Mouse (Mus musculus): ENCODE results near the gene Pnrc1. TPM values are rescaled to one million over a fixed set of nuclear protein-coding genes. Genes with fewer than 3 reads are reported as not detected.

Pnrc1 gene
- total RNA-seq, 2 experiments from 2014 or later = 86.4 to 125 TPM

DNA sequence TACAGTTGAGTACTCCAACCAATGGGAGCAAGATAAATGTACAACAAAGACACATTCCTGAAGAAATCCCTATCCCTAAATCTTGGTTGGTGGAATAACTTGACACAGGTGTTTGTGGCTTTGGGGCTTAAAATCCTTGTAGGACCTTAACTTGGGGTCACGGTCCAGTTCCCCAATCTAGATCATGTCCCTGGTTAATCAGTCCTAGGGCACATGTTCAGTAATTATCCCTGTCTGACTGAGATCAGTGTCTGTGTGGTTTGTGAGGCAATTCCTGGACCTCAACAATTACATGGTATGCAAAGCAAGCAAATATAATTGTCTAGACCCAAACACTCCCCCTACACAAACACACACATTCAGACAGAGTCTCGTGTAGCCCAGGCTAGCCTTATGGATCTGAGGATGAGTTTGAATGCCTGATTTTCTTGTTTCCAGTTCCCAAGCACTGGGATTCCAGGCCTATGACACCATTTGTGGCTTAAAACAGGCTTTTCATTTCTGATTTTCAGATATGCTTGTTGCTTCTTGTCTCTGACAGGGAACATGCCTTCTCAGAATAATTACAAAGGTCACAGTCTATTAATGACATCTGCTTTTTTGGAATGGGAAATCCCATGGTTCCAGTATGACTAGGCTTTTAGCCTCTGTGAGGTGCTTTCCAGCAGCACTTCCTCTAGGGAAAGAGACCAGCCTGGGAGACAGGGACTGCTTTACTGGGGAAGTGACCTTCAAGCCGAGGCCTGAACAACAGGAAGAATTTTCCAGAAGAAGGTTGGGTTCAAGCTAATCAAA is 7.9 kb downstream of the Pnrc1 start:
- intact Hi-C loops (cut with DNase I; ENCODE audit: low total_unique reads) = no loop called here
- no peak for DNase-seq

DNA sequence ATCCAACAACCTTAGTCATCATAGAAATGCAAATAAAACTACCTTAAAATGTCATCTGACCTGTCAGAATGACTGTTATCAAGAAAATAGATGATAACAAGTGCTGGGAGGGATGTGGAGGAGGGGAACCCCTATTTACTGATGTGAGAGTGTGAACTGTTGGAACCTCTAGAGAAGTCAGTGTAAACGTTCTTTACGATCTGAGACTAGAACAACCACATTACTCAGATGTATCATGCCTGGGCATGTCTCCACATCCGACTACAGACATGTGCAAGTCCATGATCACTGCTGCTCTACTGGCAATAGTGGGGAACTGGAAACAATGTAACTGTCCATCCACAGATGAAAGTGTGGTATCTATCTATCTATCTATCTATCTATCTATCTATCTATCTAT is 16.5 kb downstream of the Pnrc1 start:
- intact Hi-C loops (cut with DNase I; ENCODE audit: low total_unique reads) = no loop called here
- DNase-seq = no peak

DNA sequence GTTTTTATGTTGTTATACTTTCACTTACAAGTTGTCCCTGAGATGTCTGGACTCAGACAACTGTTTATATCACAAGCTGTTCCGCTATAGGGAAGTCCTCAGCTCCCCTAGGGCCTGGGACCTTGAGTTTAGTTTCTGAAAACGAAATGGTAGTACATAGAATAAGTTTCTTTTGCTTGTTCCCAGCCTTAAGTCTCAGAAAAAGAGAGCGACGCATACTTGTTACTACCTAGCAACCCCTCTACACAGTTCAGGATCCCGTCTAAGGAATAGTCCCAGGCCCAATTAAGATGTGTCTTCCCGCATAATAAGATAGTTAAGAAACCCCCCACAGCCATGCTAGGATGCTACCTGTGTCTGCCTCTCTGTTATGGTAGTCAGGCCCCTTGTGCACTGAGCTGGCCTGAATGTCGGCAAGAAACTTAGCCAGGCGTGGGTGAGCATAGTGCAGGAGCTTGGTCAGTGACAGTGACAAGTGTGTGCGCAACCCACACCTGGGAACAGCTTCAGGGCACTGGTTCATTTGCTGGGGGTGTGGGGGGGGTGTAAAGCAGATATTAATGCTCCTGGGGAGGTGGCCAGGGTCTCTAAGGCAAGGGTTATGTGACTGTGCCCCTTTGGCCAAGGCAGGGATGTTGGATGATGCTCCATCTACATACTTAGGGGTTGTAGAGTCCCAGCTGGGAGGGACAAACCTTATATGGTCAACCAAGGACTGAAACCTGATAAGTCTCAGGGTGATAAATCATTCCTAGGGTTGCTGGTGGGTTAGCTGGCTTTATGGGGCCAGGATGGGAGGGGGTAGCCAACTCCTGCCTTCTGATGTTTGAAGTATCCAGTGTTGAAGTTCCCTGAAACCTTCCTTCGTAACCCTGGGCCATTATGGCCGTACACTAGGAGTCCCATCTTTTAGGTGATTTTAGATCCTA is 19.3 kb downstream of the Pnrc1 start:
- DNase-seq = no peak
- intact Hi-C loops (cut with DNase I; ENCODE audit: low total_unique reads) = no loop called here

DNA sequence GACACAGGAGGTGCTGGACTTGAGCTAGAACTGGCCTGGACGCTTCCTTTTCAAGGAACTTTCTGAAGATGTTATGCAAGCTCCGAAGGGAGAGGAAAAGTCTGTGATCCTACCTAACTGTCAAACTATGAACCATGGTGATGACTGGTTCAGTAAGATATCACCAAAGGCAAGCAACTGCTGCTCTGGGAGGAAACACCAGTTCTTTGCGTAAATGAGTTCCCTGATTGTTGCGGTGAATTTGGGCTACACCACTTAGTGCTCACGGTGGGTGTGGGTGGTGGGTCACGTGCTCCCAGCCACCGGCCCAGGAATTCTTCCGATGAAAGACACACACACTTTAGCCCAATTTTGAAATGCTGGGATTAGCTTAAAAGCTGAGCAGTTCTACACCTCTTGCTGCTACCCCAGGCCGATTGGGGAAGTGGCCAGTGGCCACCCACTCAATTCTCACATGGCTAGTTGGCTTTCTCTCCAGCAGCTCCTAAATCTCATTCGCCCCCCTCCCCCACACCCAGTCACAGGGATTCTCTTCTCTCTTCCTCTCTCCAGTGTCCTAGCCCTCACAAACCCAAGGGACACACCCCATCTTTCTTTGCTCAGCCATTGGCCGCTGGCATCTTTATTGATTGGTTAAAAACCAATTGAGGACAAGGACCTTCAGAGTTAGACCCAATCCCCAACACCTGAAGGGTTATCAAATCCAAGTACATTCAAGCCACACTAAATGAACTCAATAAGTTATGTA is 24.8 kb downstream of the Pnrc1 start:
- DNase-seq = no peak
- intact Hi-C loops (cut with DNase I; ENCODE audit: low total_unique reads) = no loop called here

DNA sequence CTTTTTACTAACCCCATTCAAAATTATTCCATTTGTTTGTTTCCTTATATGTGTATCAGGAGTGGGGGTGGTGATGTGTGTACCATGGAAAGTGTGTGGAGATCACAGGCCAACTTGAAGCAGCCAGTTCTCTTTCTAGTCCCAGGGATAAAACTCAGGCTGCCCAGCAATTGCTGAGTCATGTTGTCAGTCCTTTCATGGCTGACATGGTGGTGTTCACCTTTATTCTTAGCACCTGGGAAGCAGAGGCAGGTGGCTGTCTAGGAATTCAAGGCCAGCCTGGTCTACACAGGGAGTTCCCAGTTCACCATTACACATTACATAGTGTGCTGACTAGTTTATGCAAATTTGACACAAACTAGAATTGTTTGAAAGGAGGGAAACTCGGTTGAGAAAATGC is 27.1 kb downstream of the Pnrc1 start:
- intact Hi-C loops (cut with DNase I; ENCODE audit: low total_unique reads) = no loop called here
- no peak for DNase-seq

DNA sequence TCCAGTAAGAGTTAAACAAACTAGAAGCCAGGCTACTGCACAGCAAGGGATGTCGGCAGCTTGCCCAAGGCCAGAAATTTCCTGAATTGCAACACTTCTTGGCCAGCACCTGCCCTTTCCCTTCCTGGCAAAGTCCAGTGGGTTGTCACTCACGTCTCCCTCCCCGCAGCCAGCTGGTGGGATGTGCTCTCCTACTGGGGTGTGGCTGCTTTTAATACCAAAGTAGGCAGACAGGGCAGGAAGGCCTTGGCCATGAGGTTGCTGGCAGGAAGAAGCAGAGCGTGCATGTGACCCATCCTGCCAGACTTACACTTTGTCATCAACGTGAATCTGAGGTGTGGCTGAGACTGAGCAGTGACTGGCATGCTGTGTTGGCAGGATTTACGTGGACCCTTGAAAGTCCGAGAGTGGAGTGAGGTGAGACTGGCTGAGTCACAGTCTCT is 28.6 kb downstream of the Pnrc1 start:
- intact Hi-C loops (cut with DNase I; ENCODE audit: low total_unique reads) = no loop called here
- DNase-seq = peak; percentile 92

DNA sequence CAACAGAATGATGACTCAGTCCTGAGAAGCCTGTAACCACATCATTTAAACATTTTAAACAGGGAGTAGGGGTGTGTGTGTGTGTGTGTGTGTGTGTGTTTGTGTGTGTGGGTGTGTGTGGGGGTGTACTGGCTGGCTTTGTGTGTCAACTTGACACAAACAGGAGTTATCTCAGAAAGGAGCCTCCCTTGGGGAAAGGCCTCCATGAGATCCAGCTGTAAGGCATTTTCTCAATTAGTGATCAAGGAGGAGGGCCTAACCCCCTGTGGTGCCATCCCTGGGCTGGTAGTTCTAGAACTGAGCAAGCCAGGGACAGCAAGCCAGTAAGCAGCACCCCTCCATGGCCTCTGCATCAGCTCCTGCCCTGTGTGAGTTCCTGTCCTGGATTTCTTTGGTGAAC is 29.7 kb downstream of the Pnrc1 start:
- intact Hi-C loops (cut with DNase I; ENCODE audit: low total_unique reads) = no loop called here
- no peak for DNase-seq

DNA sequence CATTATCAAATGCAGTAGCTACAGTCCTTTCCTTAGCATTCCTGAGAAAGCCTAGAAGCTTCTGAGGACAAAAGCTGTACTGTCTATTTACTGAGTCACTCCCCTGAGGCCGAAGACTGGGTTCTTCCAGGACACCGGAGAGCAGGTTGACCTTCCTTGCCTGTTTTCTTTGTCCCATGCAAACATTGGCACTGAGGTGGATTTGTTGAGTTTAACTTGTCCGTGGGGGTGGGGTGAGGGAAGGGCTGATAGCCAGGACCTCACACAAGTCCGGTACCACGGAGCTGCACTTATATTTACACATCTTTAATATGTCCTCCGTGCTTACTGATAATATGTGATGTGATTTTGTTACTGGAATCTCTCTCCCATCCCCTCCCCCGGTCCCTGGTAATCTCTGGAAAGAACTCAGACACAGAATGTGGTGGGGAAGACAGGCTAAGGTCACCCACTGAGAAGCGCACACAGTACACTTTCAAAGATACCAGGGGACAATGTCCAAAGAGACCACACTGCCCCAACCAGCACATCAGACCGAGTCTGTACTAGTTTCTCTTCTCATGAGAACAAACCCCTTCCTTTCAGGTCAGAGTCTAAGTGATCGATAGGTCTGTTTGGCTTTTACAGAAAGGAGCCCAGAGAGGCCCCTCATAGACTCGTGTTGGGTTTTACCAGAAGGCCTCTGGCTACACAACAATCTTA is 32.5 kb downstream of the Pnrc1 start:
- intact Hi-C loops (cut with DNase I; ENCODE audit: low total_unique reads) = no loop called here
- DNase-seq = no peak

DNA sequence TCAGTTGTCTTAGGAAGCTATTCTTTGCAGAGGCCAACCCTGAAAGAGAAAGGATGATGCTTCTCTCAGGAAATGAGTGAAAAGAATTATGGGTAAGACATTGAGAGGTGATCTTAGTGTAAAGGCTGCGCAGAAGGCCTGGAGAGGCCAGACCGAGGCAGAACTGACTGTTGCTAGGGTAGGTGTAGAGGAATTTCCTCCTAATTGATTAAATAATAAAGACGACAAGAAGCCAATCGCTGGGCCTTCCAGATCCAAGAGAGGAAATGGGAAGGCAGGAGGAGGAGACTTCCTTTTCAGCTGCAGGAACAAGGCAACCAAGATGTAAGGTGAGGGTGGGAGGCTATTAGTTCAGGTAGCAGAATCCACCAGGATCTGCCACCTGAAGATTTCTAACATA is 35.3 kb downstream of the Pnrc1 start:
- DNase-seq = no peak
- intact Hi-C loops (cut with DNase I; ENCODE audit: low total_unique reads) = no loop called here

DNA sequence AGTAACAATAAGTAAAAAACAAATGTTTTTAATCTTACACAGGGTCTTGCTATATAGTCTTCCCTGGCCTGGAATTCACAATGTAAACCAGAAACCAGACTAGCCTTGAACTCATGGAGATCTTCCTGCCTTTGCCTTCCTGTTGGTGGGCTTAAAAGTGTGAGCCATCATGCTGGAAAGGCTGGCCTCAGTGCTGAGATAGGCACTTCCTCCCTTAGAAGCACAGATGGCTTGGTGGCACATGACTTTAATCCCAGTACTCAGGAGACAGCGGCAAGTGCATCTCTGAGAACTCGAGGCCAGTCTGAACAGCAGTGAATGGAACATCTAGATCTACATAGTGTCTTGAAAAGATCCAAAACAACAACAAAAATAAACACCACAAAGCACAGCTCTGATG is 39.1 kb downstream of the Pnrc1 start:
- intact Hi-C loops (cut with DNase I; ENCODE audit: low total_unique reads) = no loop called here
- DNase-seq = no peak

DNA sequence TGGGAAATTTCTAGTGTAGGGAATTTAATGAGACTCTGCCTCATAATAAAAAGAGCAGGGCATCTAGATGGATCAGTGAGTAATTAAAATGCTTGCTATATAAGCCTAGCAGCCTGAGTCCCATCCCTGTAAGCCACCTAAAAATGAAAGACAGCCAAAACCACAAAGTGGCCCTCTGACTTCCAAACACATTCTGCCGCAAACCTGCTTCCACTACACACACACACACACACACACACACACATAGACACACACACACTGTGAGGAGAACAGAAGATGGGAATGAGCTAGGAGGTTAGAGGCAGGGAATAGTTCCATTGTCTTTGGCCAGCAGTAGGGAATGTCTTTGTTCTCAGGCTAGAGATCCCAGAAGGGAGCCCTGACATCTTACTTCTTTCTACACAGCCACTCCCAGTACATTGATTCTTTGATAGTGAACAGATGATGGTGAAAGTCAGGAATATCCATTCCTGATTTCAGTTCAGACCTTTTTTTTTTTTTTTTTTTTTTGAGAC is 40.2 kb downstream of the Pnrc1 start:
- no peak for DNase-seq
- intact Hi-C loops (cut with DNase I; ENCODE audit: low total_unique reads) = no loop called here

DNA sequence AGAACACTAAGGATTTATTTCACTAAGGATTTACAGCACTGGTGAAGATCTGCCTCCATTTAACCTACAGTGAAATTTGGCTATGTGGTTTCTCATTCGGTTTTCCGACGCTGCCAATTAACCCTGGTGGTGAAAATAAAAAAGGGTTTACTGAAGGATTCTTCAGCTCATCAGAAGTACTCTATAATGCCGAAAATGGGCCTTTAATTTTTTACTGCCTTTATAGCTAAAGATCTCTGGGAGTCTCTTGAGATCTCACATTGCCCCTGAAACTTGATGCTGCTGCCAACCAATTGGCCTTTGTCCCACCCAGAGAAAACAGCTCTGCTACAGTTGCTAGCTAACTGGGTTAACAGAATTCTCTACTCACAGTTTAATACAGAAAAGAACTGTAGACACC is 41.0 kb downstream of the Pnrc1 start:
- no peak for DNase-seq
- intact Hi-C loops (cut with DNase I; ENCODE audit: low total_unique reads) = no loop called here

DNA sequence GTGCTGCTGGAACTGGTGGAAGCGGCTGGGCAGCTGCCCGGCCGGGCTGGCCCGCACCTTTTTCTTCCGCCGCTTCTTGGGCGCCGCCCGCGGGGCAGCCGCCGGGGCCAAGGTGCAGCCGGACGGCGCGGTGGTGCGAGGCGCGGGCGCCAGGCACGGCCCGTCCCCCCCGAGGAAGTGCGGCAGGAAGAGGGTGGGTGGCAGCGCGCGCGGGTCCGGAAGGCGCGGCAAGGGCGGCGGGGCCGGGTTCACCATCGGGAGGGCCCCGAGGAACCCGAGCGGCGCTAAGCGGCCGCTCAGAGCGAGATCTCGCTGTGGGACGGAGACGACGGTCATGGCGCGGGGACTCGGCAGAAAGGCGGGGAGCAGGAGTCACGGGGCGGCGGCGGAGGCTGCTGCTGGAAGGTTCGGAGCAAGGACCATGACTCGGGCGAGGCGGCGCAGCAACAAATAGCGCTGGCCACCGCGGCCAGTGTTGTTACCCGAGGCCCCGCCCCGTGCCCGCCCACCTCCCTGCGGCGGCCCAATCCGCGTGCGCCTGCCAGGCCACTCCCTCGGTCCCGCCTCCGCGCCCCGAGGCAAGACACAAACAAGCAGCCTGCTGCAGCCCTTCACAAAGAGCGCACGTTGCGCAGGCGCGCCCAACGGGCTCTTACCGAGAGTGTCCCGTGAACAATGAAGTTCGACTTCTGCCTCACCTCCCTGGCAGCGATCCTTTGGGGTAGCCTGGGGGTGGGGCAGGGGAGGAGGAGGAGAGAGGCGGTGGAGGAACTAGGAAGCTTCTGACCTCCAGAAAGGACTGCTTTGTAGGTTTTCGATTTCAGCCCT is 41.7 kb downstream of the Pnrc1 start:
- intact Hi-C loops (cut with DNase I; ENCODE audit: low total_unique reads) = no loop called here
- peak; percentile 98 for DNase-seq

DNA sequence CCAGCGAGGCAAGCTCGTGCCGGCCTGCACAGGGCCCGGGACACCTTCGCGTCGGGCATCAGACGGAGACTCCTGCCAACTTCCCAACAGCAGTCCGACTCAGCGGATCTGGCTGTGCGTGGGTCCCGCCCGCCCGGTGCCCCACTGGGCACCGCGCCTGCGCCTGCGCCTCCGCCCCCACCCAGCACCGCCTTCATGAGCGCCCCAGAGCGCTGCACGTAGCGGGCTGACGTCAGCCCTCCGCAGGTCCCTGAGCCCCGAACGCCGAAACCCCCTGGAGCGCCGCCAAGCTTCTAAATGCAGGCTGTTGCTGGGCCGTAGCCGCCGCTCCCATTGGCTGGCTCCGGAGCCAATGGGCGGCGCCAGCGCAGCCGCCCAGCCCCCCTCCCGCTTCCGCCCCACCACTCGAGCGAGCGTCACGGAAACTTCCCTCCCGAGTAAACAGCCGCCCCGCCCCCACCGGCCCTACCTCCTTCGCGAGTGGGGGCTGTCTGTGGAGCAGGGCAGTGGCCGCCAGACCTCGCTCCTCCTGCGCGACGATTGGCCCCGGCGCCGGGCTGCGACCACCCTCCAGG is 42.4 kb downstream of the Pnrc1 start:
- DNase-seq = peak; percentile 100
- intact Hi-C loops (cut with DNase I; ENCODE audit: low total_unique reads) = no loop called here

DNA sequence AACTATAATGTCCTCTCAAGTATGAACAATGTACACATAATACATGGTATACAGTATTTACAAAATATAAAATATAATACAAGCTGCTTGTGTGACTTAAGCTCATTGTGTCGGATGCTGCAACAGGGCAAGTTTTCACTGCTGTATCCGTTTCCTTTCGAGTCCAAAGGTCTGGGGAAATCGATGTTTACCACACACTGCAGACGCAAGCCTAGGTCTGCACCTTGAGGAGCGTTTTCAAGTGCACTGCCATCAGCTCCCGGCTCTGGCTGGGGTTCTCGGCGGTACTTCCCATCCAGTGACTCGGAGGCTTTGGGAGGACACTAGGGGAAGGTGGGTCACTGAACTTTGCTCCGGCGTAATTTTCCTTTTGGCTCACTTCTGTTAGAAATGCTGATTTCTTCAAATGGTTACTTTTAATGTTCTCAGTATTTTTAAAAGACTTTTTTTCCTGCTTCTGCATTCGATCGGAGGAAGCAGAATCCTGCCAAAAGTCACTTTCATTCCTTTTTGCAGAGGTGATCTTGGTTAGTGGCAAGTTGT is 44.0 kb downstream of the Pnrc1 start:
- intact Hi-C loops (cut with DNase I; ENCODE audit: low total_unique reads) = no loop called here

DNA sequence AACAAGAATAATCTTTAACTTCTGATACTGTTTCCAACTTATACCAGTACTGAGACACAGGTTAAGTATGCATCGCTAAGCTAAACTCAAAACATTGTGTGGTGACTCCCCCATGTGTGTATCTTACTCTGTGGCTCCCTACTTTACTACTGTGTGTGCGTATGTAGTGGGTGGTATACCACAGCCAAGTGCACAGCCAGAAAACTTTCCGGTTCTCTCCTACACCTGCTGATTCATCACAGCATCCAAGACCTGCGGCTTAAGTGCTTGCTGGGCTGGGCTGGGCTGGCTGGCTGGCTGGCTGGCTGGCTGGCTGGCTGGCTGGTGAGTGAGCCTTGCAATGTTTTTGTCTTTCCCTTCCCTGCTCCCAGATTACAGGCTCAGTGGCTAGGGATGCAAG is 46.0 kb downstream of the Pnrc1 start:
- intact Hi-C loops (cut with DNase I; ENCODE audit: low total_unique reads) = no loop called here
- DNase-seq = no peak

More for the DNA sequence above, 44.0 kb downstream of the Pnrc1 start:
- no peak for DNase-seq

DNA sequence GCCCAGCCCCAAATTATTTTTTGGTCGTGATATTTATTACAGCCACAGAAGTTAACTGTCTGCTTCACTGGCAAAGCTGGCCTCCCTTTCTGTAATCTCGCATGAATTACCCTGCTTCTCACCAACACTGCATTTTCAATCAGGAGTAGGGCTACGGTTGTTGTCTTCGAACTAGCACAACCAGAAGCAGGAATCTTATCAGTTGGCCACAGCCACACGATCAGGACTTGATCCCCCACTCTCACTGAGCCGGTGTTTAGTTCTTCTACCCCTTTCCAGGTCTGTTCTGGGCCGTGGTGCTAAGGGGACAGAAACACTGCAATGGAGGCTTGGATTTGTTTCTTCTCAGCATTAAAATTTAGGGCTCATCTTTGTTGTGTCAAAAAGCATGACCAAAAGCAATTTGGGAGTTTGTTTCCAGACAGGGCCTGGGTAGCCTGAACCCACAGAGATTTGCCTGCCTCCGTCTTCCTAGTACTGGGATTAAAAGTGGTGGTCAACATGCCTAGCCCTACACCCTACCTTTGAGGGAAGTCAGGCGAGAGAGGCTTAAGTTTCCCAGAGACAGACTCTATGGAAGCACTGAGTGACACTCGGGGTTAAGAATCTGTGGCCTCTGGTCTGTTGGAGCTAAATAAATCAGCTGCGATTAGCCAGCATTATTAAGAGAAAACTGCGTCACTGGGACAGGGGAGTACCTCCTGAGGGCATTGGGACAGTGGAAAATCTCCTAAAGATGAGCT is 46.8 kb downstream of the Pnrc1 start:
- intact Hi-C loops (cut with DNase I; ENCODE audit: low total_unique reads) = no loop called here
- DNase-seq = no peak
